Mouse (Mus musculus): ENCODE measurements around the gene Rab17. TPM values are rescaled to one million over a fixed set of nuclear protein-coding genes. Genes with fewer than 3 reads are reported as not detected.

The Rab17 gene
- total RNA-seq, 2 experiments from 2014 or later, result 0.59 TPM; not detected in 1

Other genes with a start within 250 kb of the Rab17 start
- gene Col6a3, start 125.7 kb downstream of the Rab17 start, total RNA-seq (2021), result 1 to 10 TPM; 6.5 to 7.1 TPM
- gene Mlph, start 54.6 kb downstream of the Rab17 start, total RNA-seq (2021), result under 1 TPM; 0.51 to 0.64 TPM
- not detected for gene Prlh, start 16.6 kb downstream of the Rab17 start, total RNA-seq (2021)
- 10 to 100 TPM; 73.3 to 77.0 TPM for gene Lrrfip1, start 29.1 kb upstream of the Rab17 start, total RNA-seq (2021)
- gene Rbm44, start 175.4 kb upstream of the Rab17 start, total RNA-seq (2021), result not detected
- 10 to 100 TPM; 48.3 to 48.8 TPM for gene Ramp1, start 210.2 kb upstream of the Rab17 start, total RNA-seq (2021)

Data from left cerebral cortex, postnatal 14 days (tissue).